Mouse (Mus musculus) bone marrow macrophage, adult 2 months (primary cell): ENCODE data around the gene Osbpl6.

Experiments
- CTCF ChIP-seq: IDR thresholded peaks from 2 replicates; pipeline ENCODE4 v1.5.1; 2012; ENCODE audit warnings: low read depth, mild to moderate bottlenecking, low read length, moderate library complexity
- POLR2A ChIP-seq: IDR thresholded peaks from 2 replicates; pipeline ENCODE4 v1.6.1; 2012; ENCODE audit warnings: mild to moderate bottlenecking, low read depth, low read length, borderline replicate concordance

DNA sequence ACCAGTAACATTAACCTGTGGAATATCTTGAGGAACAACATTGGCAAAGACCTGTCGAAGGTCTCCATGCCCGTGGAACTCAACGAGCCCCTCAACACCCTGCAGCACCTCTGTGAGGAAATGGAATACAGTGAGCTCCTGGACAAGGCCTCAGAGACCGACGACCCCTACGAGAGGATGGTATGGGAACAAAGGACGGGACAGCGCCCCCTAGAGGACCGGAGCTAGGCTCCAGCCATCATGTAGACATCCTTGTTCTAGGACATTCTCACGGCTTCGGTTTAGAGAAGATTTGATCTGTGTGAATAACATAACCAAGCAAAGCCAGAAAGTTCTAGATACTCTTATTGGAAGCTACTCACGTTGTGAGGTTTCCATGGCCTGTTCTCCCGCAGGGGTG lies 178.8 kb downstream of the Osbpl6 start:
- TF ChIP-seq CTCF: no peak
- no peak for TF ChIP-seq POLR2A
